Mouse (Mus musculus): ENCODE results near the gene Rgp1.

DNA sequence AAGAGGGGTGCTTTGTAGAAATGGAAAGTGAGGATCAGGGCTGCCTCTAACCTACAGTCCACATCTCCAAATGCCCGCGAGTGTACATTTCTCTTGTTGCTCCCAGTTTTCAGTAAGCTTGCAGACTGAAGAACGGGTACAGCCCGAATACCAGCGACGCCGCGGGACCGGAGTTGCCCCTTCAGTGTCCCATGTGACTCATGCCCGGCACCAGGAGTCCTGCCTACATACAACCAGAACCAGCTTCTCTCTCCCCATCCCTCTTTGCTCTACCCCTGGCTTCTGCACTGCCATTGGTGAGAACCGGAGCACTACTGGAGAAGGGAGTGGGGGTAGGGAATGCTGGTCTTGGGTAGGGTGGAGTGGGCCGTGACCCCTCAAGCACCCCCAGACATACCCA is 2.9 kb downstream of the Rgp1 start:
- TF ChIP-seq CTCF (conservative IDR thresholded peaks at IDR 0.05; ENCODE audit: low read length) (no peak), POU5F1 (IDR thresholded peaks at IDR 0.05; ENCODE audit: borderline replicate concordance, low read length) (no peak), NANOG (IDR thresholded peaks at IDR 0.05; ENCODE audit: borderline replicate concordance, low read length) (no peak)
